Mouse (Mus musculus) stomach, postnatal 0 days (tissue): ENCODE measurements around the gene Sorcs3. TPM values are rescaled to one million over a fixed set of nuclear protein-coding genes. Genes with fewer than 3 reads are reported as not detected.

Experiments
- ATAC-seq: fragments of 200-750 bp; cut with Nextera tagmentation; 2 replicates; pipeline ENCODE4 v1.8.0; 2017; ENCODE audit not compliant: low FRiP score, low TSS enrichment
- DNase-seq: peaks from one replicate; pipeline ENCODE4 v3.0.0-alpha.2; 2016; ENCODE audit warnings: low spot score
- H3K27ac ChIP-seq: fragments of 300-500 bp; sonication (generic); replicated peaks from 2 replicates; pipeline ENCODE4 v1.5.1; 2014; ENCODE audit warnings: mild to moderate bottlenecking, control low read depth
- H3K27me3 ChIP-seq: fragments of 300-500 bp; sonication (generic); 2 replicates; pipeline ENCODE4 v1.6.1; 2014; ENCODE audit warnings: low read length; ENCODE audit not compliant: control insufficient read depth, insufficient read depth
- H3K36me3 ChIP-seq: fragments of 300-500 bp; sonication (generic); 2 replicates; pipeline ENCODE4 v1.6.1; 2014; ENCODE audit warnings: low read length, mixed read lengths; ENCODE audit not compliant: control insufficient read depth, insufficient read depth
- H3K4me1 ChIP-seq: fragments of 300-500 bp; sonication (generic); replicated peaks from 2 replicates; pipeline ENCODE4 v1.6.1; 2014; ENCODE audit warnings: antibody characterized with exemption; ENCODE audit not compliant: control insufficient read depth, insufficient read depth
- H3K4me2 ChIP-seq: fragments of 300-500 bp; sonication (generic); replicated peaks from 2 replicates; pipeline ENCODE4 v1.6.1; 2014; ENCODE audit warnings: low read depth, mild to moderate bottlenecking, control low read depth, moderate library complexity
- H3K4me3 ChIP-seq: fragments of 300-500 bp; sonication (generic); 2 replicates; pipeline ENCODE4 v1.5.1; 2014; ENCODE audit warnings: low read depth, low read length, control low read depth
- H3K9ac ChIP-seq: fragments of 300-500 bp; sonication (generic); 2 replicates; pipeline ENCODE4 v1.6.1; 2014; ENCODE audit warnings: mild to moderate bottlenecking, low read length, control low read depth, mixed read lengths
- H3K9me3 ChIP-seq: fragments of 300-500 bp; sonication (generic); 2 replicates; pipeline ENCODE4 v1.6.1; 2016; ENCODE audit warnings: low read length; ENCODE audit not compliant: control insufficient read depth
- CTCF ChIP-seq: IDR thresholded peaks from 2 replicates; pipeline ENCODE4 v1.5.1; 2016; ENCODE audit warnings: antibody characterized with exemption, low read depth, mild to moderate bottlenecking, moderate library complexity
- EP300 ChIP-seq: optimal IDR thresholded peaks from 2 replicates; pipeline ENCODE3; 2016; ENCODE audit warnings: antibody characterized with exemption
- WGBS: fragments of 180-500 bp; shearing (Covaris S2); extraction: QIAGEN DNeasy Blood & Tissue Kit; methylation state at CpG from one replicate; pipeline ENCODE4 v1.1.7; 2014; 5-methylcytosine and 5-hydroxymethylcytosine counted together
- polyA plus RNA-seq: library from polyadenylated mRNA; unstranded; fragments of >200 nt; fragmentation: Nextera tagmentation; extraction: Ambion mirVana; gene quantifications from 2 replicates; pipeline ENCODE4 v1.2.1, GENCODE M21; 2015

Gene Sorcs3
- polyA plus RNA-seq, 1 experiment from 2014 or later = 0.28 TPM

GRCm38 (mm10) chr19:48782024-48782721, 576.3 kb downstream of the Sorcs3 start:
- Histone ChIP-seq H3K36me3 (no peaks in the 10 kb centered on the region), H3K27me3 (no peaks in the 10 kb centered on the region), H3K4me2 (no peak overlapping the region), H3K4me3 (no peak overlapping the region), H3K9me3 (no peaks in the 10 kb centered on the region), H3K27ac (no peak overlapping the region), H3K9ac (no peak overlapping the region), H3K4me1 (no peaks in the 10 kb centered on the region)
- ATAC-seq = no peak
- DNase-seq = no peak
- 89% methylated on average over 7 of the region's 7 CpGs for WGBS
- TF ChIP-seq CTCF (no peak), EP300 (no peak)

- Histone ChIP-seq H3K36me3 (no peaks in the 10 kb centered on the region), H3K4me1 (no peaks in the 10 kb centered on the region), H3K27me3 (no peaks in the 10 kb centered on the region), H3K4me2 (no peak overlapping the region), H3K4me3 (no peak overlapping the region), H3K27ac (no peak overlapping the region), H3K9ac (no peak overlapping the region), H3K9me3 (no peaks in the 10 kb centered on the region)
- DNase-seq (no peak), ATAC-seq (no peak)
- no peak for TF ChIP-seq EP300
- TF ChIP-seq CTCF = no peak
- WGBS = 89% methylated on average over 4 of the region's 4 CpGs
These were observed 581.4 kb downstream of the Sorcs3 start for GRCm38 (mm10) chr19:48787269-48787668.

- Histone ChIP-seq H3K4me1 (no peaks in the 10 kb centered on the region), H3K27ac (no peak overlapping the region), H3K36me3 (no peaks in the 10 kb centered on the region), H3K27me3 (no peaks in the 10 kb centered on the region), H3K9me3 (no peaks in the 10 kb centered on the region), H3K9ac (no peak overlapping the region), H3K4me2 (no peak overlapping the region), H3K4me3 (no peak overlapping the region)
- TF ChIP-seq CTCF = no peak
- no peak for TF ChIP-seq EP300
- WGBS = 60% methylated on average over 6 of the region's 6 CpGs
- no peak for DNase-seq
- no peak for ATAC-seq
These were observed 598.7 kb downstream of the Sorcs3 start for GRCm38 (mm10) chr19:48804546-48804945.

- Histone ChIP-seq H3K4me2 (no peak overlapping the region), H3K4me1 (no peaks in the 10 kb centered on the region), H3K27me3 (no peaks in the 10 kb centered on the region), H3K36me3 (no peaks in the 10 kb centered on the region), H3K9ac (no peak overlapping the region), H3K9me3 (no peaks in the 10 kb centered on the region), H3K4me3 (no peak overlapping the region), H3K27ac (no peak overlapping the region)
- TF ChIP-seq EP300 = no peak
- no peak for TF ChIP-seq CTCF
- 41% methylated on average over 3 of the region's 3 CpGs for WGBS
- DNase-seq (no peak), ATAC-seq (no peak)
These were observed 605.7 kb downstream of the Sorcs3 start for GRCm38 (mm10) chr19:48811541-48811940.

- no peak for DNase-seq
- TF ChIP-seq CTCF (no peak), EP300 (no peak)
- no peak for ATAC-seq
- Histone ChIP-seq H3K9ac (no peak overlapping the region), H3K9me3 (no peaks in the 10 kb centered on the region), H3K4me2 (no peak overlapping the region), H3K27me3 (no peaks in the 10 kb centered on the region), H3K4me1 (no peaks in the 10 kb centered on the region), H3K27ac (no peak overlapping the region), H3K36me3 (no peaks in the 10 kb centered on the region), H3K4me3 (no peak overlapping the region)
- WGBS = 78% methylated on average over 4 of the region's 4 CpGs
These were observed 608.0 kb downstream of the Sorcs3 start for GRCm38 (mm10) chr19:48813823-48814222.

- Histone ChIP-seq H3K27me3 (no peaks in the 10 kb centered on the region), H3K9me3 (no peaks in the 10 kb centered on the region), H3K4me3 (no peak overlapping the region), H3K27ac (no peak overlapping the region), H3K36me3 (no peaks in the 10 kb centered on the region), H3K9ac (no peak overlapping the region), H3K4me2 (no peak overlapping the region), H3K4me1 (no peaks in the 10 kb centered on the region)
- no peak for ATAC-seq
- TF ChIP-seq EP300 (no peak), CTCF (no peak)
- 94% methylated on average over 3 of the region's 3 CpGs for WGBS
- no peak for DNase-seq
These were observed 609.2 kb downstream of the Sorcs3 start for GRCm38 (mm10) chr19:48815064-48815463.
